Mouse (Mus musculus): ENCODE data around the gene Auts2.

GRCm38 (mm10) chr5:131509315-131509714 is 1033.8 kb downstream of the Auts2 start:
- no peak for TF ChIP-seq CHD2 (IDR thresholded peaks at IDR 0.05; ENCODE audit: low read depth, low read length)
- no peak for TF ChIP-seq ZC3H11A (IDR thresholded peaks at IDR 0.05; ENCODE audit: borderline replicate concordance, low read depth, low read length)
- TF ChIP-seq ZNF384 (IDR thresholded peaks at IDR 0.05; ENCODE audit: low read depth, low read length) = no peak
- TF ChIP-seq HCFC1 (IDR thresholded peaks at IDR 0.05; ENCODE audit: borderline replicate concordance, insufficient read depth, low read length) = no peak
